Comparison of ENCODE assay signal across 8 mouse cellular contexts in genomic region chr6:99968889-99969288, GRCm38 (mm10).
DNase-seq lines count a peak whose midpoint lies in the region; ATAC-seq lines count a peak whose summit lies in the region.

No protein-coding gene starts in this region.

- peak; percentile 82 to 85 for DNase-seq in heart, adult 18-20 months
- peak; percentile 99 for DNase-seq in cerebellum, adult 9-11 months
- DNase-seq in heart, adult 9 months (ENCODE audit: low spot score in 2 of 2), result peak; percentile 73 to 77
- peak; percentile 5 to 75 for DNase-seq in left cerebral cortex, adult 9 months (ENCODE audit: low spot score in 2 of 2)
- DNase-seq in right cerebral cortex, postnatal 36 days (ENCODE audit: low spot score in 2 of 2), result peak; percentile 20 to 54
- no peak for DNase-seq in embryo, embryonic 10 days (ENCODE audit: low spot score)

- 60% methylated on average over 5 of the region's 5 CpGs for WGBS in heart, embryonic 12.5 days

- H3K9me3 ChIP-seq in heart, embryonic 12.5 days (replicated peaks), result peaks cover 5% of the 10 kb centered on the region

- no peak overlapping the region for H3K27ac ChIP-seq in heart, embryonic 12.5 days (ENCODE audit: poor library complexity, severe bottlenecking)

- no peaks in the 10 kb centered on the region for H3K36me3 ChIP-seq in heart, embryonic 12.5 days

- H3K4me2 ChIP-seq in heart, embryonic 12.5 days, result no peak overlapping the region

- no peak overlapping the region for H3K4me3 ChIP-seq in heart, embryonic 12.5 days

- peaks cover 16% of the 10 kb centered on the region for H3K4me1 ChIP-seq in heart, embryonic 12.5 days (replicated peaks)

- peaks cover 38% of the 10 kb centered on the region for H3K27me3 ChIP-seq in heart, embryonic 12.5 days (replicated peaks)

- no peak for ATAC-seq in heart, embryonic 12.5 days (ENCODE audit: insufficient number of reproducible peaks, low FRiP score)
- no peak for ATAC-seq in erythroid progenitor cell, adult 5-6 weeks (replicated peaks; ENCODE audit: low FRiP score, poor library complexity, severe bottlenecking)

- no peak overlapping the region for H3K9ac ChIP-seq in heart, embryonic 12.5 days
